Mouse (Mus musculus) liver, embryonic 15.5 days (tissue): ENCODE measurements at regions not wholly inside any gene's neighbourhood (a gene's known extent, or its start where the extent isn't known, plus 50 kb on each side); places are given as distances from the start of the nearest gene placed in this dataset.
"Not testable (repeated sequence)": the region's sequence is repeated elsewhere in the genome, so short reads cannot be mapped to it uniquely, and the experiment has no call there.

ENCODE experiments used
- ATAC-seq: fragments of 200-750 bp; cut with Nextera tagmentation; 2 replicates; pipeline ENCODE4 v1.8.0; 2017; ENCODE audit warnings: moderate number of reproducible peaks, mild to moderate bottlenecking, moderate library complexity; ENCODE audit not compliant: insufficient read depth
- H3K27ac ChIP-seq: fragments of 300-500 bp; sonication (generic); replicated peaks from 2 replicates; pipeline ENCODE4 v1.5.1; 2015; ENCODE audit warnings: mild to moderate bottlenecking, inconsistent platforms
- H3K27me3 ChIP-seq: fragments of 300-500 bp; sonication (generic); 2 replicates; pipeline ENCODE4 v1.6.1; 2015; ENCODE audit warnings: mild to moderate bottlenecking, inconsistent platforms
- H3K36me3 ChIP-seq: fragments of 300-500 bp; sonication (generic); replicated peaks from 2 replicates; pipeline ENCODE4 v1.6.1; 2015; ENCODE audit warnings: moderate library complexity, mild to moderate bottlenecking, inconsistent platforms
- H3K4me1 ChIP-seq: fragments of 300-500 bp; sonication (generic); replicated peaks from 2 replicates; pipeline ENCODE4 v1.6.1; 2015; ENCODE audit warnings: inconsistent platforms
- H3K4me2 ChIP-seq: fragments of 300-500 bp; sonication (generic); 2 replicates; pipeline ENCODE4 v1.6.1; 2015; ENCODE audit warnings: moderate library complexity, mild to moderate bottlenecking, inconsistent platforms
- H3K4me3 ChIP-seq: fragments of 300-500 bp; sonication (generic); replicated peaks from 2 replicates; pipeline ENCODE4 v1.5.1; 2015; ENCODE audit warnings: mild to moderate bottlenecking, inconsistent platforms
- H3K9ac ChIP-seq: fragments of 300-500 bp; sonication (generic); 2 replicates; pipeline ENCODE4 v1.6.1; 2015; ENCODE audit warnings: moderate library complexity, mild to moderate bottlenecking, inconsistent platforms
- H3K9me3 ChIP-seq: fragments of 300-500 bp; sonication (generic); replicated peaks from 2 replicates; pipeline ENCODE4 v1.6.1; 2016; ENCODE audit warnings: inconsistent platforms
- WGBS: fragments of 180-500 bp; shearing (Covaris S2); methylation state at CpG from one replicate; pipeline ENCODE4 v1.1.7; 2015; ENCODE audit warnings: mixed read lengths; ENCODE audit not compliant: insufficient replicate concordance; 5-methylcytosine and 5-hydroxymethylcytosine counted together

DNA sequence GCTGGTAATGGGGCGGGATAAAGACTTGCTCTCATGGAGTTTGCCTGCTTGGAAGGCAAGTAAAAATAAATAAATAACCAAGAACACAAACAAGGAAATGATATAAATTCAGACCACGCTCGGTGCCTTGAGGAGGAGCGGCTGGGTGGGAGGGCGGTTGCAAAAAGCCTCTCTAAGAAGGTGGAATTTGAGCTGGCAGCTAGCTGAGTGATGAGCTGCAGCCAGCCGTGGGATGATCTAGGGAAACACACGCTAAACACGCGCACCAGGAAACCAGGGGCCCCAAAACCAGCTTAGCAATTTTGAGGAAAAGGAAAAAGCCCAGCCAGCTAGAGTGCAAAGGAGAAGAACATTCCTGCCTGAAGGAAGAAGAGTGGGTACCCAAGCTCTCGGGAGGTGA is 217.0 kb downstream of the 3100002H09Rik start:
- H3K36me3 ChIP-seq = no peaks in the 10 kb centered on the region
- no peak overlapping the region for H3K4me3 ChIP-seq
- no peak overlapping the region for H3K27ac ChIP-seq
- no peaks in the 10 kb centered on the region for H3K27me3 ChIP-seq
- no peak overlapping the region for H3K4me2 ChIP-seq
- no peaks in the 10 kb centered on the region for H3K4me1 ChIP-seq
- no peak for ATAC-seq
- H3K9me3 ChIP-seq = no peaks in the 10 kb centered on the region
- H3K9ac ChIP-seq = no peak overlapping the region
- 48% methylated on average over 10 of the region's 10 CpGs for whole genome bisulfite sequencing

DNA sequence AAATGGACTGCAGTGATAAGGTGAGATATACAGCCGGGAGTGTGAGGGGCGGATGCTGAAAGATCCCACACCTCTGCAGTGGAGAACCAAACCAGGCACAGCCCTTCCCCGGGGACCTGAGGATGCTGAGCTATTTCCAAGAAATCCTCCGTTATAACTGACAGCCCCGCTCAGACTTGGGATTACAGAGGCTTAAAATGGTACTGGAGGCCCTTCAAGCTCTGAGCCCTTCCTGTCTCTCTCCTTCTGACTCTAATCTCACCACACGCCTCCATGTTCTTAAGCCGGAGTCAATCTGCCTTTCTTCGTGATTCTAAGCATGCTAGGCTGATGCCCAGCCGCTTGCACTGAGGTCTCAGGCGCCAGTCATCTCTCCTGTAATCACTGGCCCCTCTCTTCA is 221.5 kb downstream of the 3100002H09Rik start:
- no peak overlapping the region for H3K4me3 ChIP-seq
- H3K4me1 ChIP-seq = no peaks in the 10 kb centered on the region
- no peak overlapping the region for H3K27ac ChIP-seq
- H3K27me3 ChIP-seq = no peaks in the 10 kb centered on the region
- H3K9me3 ChIP-seq = no peaks in the 10 kb centered on the region
- ATAC-seq = no peak
- no peaks in the 10 kb centered on the region for H3K36me3 ChIP-seq
- H3K4me2 ChIP-seq = no peak overlapping the region
- WGBS = 60% methylated on average over 10 of the region's 10 CpGs
- H3K9ac ChIP-seq = no peak overlapping the region

DNA sequence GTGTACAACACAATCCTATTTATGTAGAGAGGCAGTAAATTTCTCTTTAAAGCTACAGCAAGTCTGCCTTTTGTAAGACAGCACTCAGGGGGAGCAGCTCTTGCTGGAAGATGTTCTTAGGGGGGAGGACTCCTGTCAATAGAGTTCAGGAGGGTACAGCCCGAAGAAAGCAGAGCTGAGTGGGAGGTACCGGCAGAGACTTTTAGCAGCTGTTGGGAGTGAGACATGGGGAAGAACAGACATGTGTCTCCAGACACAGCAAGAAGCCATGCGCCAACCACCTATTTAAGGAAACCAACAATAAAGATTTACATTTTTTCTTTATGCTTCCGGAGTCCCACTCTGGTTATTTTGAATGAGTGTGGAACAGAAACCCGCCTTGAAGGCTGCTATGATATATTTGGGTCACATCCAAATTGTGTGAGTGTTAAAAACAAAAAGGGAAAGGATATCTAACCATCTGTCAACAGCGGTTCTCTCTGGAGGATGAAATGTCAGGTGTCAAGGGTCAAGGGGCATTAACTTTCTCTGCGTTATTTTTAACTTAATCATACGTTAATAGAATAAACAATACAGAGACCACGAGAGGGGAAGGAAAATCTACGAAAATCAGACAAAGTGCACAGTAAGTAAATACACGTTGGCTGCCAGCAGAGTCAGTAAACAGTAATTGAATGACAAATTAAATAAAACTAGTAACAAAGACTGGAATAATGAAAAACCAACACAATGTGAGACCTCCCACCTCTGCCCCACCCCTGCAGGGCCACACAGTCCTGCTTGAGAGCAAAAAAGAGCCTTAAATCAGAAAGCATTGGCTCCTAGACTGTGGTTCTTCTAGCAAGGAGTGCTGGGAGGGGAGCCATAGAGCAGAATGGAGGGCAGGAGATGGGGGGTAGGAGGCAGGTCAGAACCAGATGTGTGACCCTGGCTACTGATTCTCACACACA is 225.2 kb downstream of the 3100002H09Rik start:
- no peak overlapping the region for H3K4me3 ChIP-seq
- no peak for ATAC-seq
- H3K27ac ChIP-seq = no peak overlapping the region
- no peak overlapping the region for H3K9ac ChIP-seq
- no peaks in the 10 kb centered on the region for H3K9me3 ChIP-seq
- H3K36me3 ChIP-seq = no peaks in the 10 kb centered on the region
- no peak overlapping the region for H3K4me2 ChIP-seq
- H3K27me3 ChIP-seq = no peaks in the 10 kb centered on the region
- H3K4me1 ChIP-seq = no peaks in the 10 kb centered on the region
- WGBS = 52% methylated on average over 11 of the region's 11 CpGs

DNA sequence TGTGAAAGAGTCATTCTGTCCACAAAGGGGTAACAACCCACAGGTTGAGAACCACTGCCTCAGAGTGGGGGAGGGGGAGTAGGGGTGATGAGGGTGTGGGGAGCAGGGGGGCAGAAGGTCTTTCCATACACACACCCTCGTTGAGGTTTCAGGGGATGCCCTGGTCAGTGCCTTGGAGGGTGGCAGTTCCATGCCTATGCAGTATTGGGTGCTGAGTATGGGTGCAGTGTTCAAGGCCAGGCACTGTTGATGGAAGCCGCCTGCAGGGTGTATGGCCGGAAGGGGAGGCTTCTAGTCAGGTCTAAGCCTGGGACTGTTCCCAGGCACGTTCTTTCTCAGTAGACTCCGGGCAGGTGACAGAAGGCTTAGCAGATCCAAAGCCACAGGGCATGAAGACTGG is 234.1 kb downstream of the 3100002H09Rik start:
- H3K36me3 ChIP-seq = no peaks in the 10 kb centered on the region
- no peak overlapping the region for H3K4me3 ChIP-seq
- H3K4me1 ChIP-seq = no peaks in the 10 kb centered on the region
- no peak overlapping the region for H3K27ac ChIP-seq
- no peaks in the 10 kb centered on the region for H3K27me3 ChIP-seq
- H3K9ac ChIP-seq = no peak overlapping the region
- no peak for ATAC-seq
- WGBS = 37% methylated on average over 5 of the region's 5 CpGs
- no peak overlapping the region for H3K4me2 ChIP-seq
- no peaks in the 10 kb centered on the region for H3K9me3 ChIP-seq

DNA sequence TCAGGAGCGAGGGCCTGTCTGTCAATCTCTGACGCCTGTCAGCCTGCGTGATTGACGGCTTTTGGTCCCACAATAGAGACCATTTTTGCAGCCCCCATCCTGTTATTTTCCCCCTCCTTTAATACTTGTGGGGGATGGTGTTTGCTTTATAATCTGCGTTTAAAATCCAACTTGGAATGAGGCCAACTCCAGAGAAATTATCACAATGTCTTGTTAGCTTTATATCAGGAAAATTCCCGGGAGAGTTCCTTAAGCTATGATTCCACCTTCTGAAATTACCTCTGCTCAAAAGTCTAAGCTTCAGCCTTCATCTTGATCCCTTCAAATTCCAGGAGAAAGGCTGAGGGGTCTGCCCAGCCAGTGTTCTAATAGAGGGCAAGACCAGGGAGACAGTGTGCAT is 235.0 kb downstream of the 3100002H09Rik start:
- H3K4me1 ChIP-seq = no peaks in the 10 kb centered on the region
- no peaks in the 10 kb centered on the region for H3K36me3 ChIP-seq
- H3K4me3 ChIP-seq = no peak overlapping the region
- no peak overlapping the region for H3K27ac ChIP-seq
- ATAC-seq = no peak
- no peak overlapping the region for H3K4me2 ChIP-seq
- H3K27me3 ChIP-seq = no peaks in the 10 kb centered on the region
- WGBS = 55% methylated on average over 6 of the region's 6 CpGs
- no peaks in the 10 kb centered on the region for H3K9me3 ChIP-seq
- no peak overlapping the region for H3K9ac ChIP-seq

DNA sequence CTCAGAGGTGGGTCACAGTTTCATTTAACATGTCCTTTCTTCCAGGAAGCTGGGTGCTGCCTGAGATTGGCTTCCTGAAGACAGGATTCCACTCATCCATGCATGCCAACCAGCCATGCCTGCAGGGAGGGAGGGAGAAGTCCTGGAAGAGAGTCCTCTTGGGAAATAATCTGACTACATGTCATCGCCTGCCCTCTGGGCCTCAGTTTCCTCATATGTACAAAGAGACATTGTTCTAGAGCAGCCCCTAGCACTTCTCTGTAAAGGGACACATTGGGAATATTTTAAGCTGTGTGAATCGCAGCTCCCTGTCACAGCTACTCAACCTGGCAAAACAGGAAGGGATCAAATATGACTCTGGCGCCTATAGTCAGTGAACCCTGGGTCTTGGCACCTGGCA is 241.8 kb downstream of the 3100002H09Rik start:
- Histone ChIP-seq H3K27me3 (no peaks in the 10 kb centered on the region), H3K9me3 (no peaks in the 10 kb centered on the region), H3K4me2 (no peak overlapping the region), H3K4me1 (no peaks in the 10 kb centered on the region), H3K27ac (no peak overlapping the region), H3K36me3 (no peaks in the 10 kb centered on the region), H3K4me3 (no peak overlapping the region), H3K9ac (no peak overlapping the region)
- ATAC-seq = no peak
- WGBS = 64% methylated on average over 3 of the region's 3 CpGs

DNA sequence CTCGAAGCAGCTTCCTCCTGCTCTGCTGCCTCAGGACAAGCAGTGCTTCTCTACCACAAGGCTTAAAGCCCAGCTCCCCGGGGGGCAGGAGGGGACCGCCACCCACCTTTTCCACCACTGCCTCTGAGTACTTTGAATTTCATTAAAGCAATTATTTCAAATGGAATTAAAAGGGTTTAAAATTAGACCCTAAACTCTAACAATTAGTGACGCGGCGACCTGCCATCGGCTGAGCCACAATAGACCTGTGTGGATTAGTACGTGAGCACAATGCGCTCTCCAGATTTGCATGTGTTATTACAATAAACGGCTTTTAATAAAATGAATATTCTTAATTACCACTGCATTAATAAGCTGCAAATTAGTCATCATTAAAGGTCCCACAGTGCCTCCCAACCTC is 242.5 kb downstream of the 3100002H09Rik start:
- Histone ChIP-seq H3K27ac (no peak overlapping the region), H3K36me3 (no peaks in the 10 kb centered on the region), H3K9me3 (no peaks in the 10 kb centered on the region), H3K27me3 (no peaks in the 10 kb centered on the region), H3K4me3 (no peak overlapping the region), H3K4me1 (no peaks in the 10 kb centered on the region), H3K4me2 (no peak overlapping the region), H3K9ac (no peak overlapping the region)
- ATAC-seq = no peak
- WGBS = 69% methylated on average over 10 of the region's 10 CpGs

DNA sequence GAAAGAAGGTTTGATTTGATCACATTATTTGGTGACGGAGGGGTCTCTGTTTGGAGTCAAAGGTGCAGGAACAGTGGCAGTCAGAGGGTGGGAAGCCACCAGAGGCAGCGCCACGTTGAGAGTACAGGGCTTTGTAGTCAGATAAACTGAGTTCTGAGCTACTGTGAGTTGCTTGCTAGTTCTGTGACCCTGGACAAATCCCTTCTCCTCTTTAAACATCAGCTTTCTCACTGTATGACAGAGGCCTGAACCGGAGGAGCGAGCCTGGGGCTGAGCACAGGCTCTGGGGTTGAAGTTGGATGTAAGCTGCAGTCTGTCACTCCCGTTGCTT is 250.1 kb downstream of the 3100002H09Rik start:
- Histone ChIP-seq H3K4me3 (no peak overlapping the region), H3K4me2 (no peak overlapping the region), H3K27me3 (peaks cover 12% of the 10 kb centered on the region), H3K4me1 (no peaks in the 10 kb centered on the region), H3K36me3 (no peaks in the 10 kb centered on the region), H3K9me3 (no peaks in the 10 kb centered on the region), H3K27ac (no peak overlapping the region), H3K9ac (no peak overlapping the region)
- WGBS = 32% methylated on average over 6 of the region's 6 CpGs
- no peak for ATAC-seq

DNA sequence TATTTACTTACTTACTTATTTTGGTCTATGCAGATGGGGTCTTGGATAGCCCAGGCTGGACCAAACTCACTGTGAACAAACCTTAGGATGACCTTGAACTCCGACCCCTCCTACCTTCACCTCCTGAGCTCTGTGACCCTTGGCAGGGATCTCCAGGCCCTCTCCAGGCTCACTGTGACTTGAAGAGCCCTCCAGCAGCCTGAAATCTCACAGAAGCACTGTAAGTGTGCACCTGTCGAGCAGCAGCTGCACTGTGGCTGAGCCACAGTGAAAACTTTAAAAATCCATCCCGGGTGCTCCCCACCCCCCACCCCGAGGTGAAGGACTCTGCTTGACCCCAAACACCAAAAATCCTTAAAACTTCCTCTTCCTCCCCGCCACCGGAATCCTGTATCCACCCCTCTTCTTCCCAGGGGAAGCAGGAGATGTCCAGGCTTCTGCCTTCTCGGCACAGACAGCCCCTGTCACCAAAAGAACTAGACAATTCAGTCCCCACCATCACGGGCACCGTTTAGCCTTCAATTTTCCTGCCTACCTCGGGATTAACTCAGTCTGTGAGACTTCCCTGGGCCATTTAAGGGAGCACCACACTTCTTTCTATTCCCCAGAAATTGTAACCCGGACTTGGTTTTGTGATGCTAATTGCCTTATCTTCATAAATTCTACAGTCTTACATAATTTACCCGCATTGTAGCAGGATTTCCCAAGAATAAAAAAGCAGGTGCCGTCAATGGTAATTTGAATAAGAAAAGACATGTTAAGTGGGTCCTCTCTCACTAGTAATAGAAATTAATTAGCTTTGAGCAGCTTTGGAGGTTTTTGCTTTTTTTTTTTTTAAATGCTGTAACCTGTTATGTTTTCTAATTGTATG is 250.7 kb downstream of the 3100002H09Rik start:
- 26% methylated on average over 13 of the region's 13 CpGs for WGBS
- no peak for ATAC-seq
- no peaks in the 10 kb centered on the region for H3K4me1 ChIP-seq

DNA sequence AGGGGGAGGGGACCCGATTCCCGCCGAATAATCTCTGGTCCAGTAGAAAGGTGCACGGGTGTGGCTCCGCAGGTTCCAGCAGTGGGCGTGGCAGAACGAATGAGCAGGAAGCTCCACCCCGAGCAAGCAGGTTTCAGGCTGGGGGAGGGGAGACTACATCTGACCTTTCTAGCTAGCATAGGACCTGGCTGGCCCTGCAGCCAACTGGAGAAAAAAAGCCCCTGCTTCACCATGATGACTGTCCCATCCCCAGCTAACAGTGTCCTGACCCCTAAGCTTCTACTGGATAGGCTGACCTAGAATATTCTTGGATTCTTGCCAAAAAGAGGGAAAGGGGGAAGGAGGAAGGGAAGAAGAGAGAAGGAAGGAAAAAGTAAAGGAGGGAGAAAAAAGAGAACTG is 252.1 kb downstream of the 3100002H09Rik start:
- not testable (repeated sequence) for H3K27ac ChIP-seq, H3K9me3 ChIP-seq, H3K4me2 ChIP-seq, H3K4me1 ChIP-seq, H3K4me3 ChIP-seq, H3K9ac ChIP-seq, H3K36me3 ChIP-seq, ATAC-seq
- 0% methylated on average over 3 of the region's 8 CpGs for WGBS
- peaks cover 12% of the 10 kb centered on the region for H3K27me3 ChIP-seq

More for the DNA sequence above, 250.7 kb downstream of the 3100002H09Rik start:
- H3K9ac ChIP-seq = no peak overlapping the region
- no peak overlapping the region for H3K27ac ChIP-seq
- H3K4me3 ChIP-seq = no peak overlapping the region
- H3K4me2 ChIP-seq = no peak overlapping the region
- H3K36me3 ChIP-seq = no peaks in the 10 kb centered on the region
- H3K9me3 ChIP-seq = no peaks in the 10 kb centered on the region
- peaks cover 12% of the 10 kb centered on the region for H3K27me3 ChIP-seq

DNA sequence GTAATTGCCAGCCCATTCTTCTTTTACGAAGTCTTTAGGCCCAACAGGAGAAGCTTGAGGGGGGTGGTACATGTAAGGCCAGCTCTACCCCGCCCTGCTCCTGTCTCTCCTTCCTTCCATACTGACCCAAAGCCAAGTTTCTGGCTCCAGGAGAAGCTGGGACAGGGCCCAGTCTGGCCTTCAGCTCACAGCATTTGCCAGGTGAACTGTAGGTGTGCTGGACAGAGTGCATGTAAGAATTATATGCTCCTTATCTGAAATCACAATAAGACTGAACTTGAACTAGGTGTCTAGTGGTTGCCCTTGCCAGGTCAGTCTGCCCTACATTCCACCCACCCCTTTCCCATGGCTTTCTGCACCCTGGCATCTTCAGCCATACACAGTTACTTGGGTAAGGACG is 260.2 kb downstream of the 3100002H09Rik start:
- 41% methylated on average over 3 of the region's 3 CpGs for WGBS

More for the DNA sequence above, 260.2 kb downstream of the 3100002H09Rik start:
- H3K4me3 ChIP-seq = no peak overlapping the region
- no peak overlapping the region for H3K9ac ChIP-seq
- H3K27me3 ChIP-seq = no peaks in the 10 kb centered on the region
- ATAC-seq = no peak
- no peak overlapping the region for H3K4me2 ChIP-seq
- no peaks in the 10 kb centered on the region for H3K36me3 ChIP-seq
- no peak overlapping the region for H3K27ac ChIP-seq
- H3K4me1 ChIP-seq = no peaks in the 10 kb centered on the region
- H3K9me3 ChIP-seq = no peaks in the 10 kb centered on the region
